Mouse (Mus musculus): ENCODE measurements at regions not wholly inside any gene's neighbourhood (a gene's known extent, or its start where the extent isn't known, plus 50 kb on each side); places are given as distances from the start of the nearest gene placed in this dataset.

- no peak for DNase-seq (ENCODE audit: low spot score)
Measured at GRCm38 (mm10) chr6:81323690-81324089, 599.8 kb upstream of the Gcfc2 start.

GRCm38 (mm10) chr6:81363969-81364529, 559.4 kb upstream of the Gcfc2 start:
- DNase-seq (ENCODE audit: low spot score), result no peak

GRCm38 (mm10) chr6:81388484-81388883, 535.0 kb upstream of the Gcfc2 start:
- no peak for DNase-seq (ENCODE audit: low spot score)

- DNase-seq (ENCODE audit: low spot score), result no peak
Measured at GRCm38 (mm10) chr6:81403122-81403521, 520.3 kb upstream of the Gcfc2 start.

- no peak for DNase-seq (ENCODE audit: low spot score)
Measured at GRCm38 (mm10) chr6:81413611-81414010, 509.9 kb upstream of the Gcfc2 start.

- DNase-seq (ENCODE audit: low spot score), result no peak
Measured at GRCm38 (mm10) chr6:81434745-81435144, 488.7 kb upstream of the Gcfc2 start.

GRCm38 (mm10) chr6:81438951-81439722, 484.3 kb upstream of the Gcfc2 start:
- no peak for DNase-seq (ENCODE audit: low spot score)

- DNase-seq (ENCODE audit: low spot score), result no peak
Measured at GRCm38 (mm10) chr6:81441396-81441795, 482.1 kb upstream of the Gcfc2 start.

- DNase-seq (ENCODE audit: low spot score), result no peak
Measured at GRCm38 (mm10) chr6:81446019-81446800, 477.3 kb upstream of the Gcfc2 start.

- DNase-seq (ENCODE audit: low spot score), result no peak
Measured at GRCm38 (mm10) chr6:81447701-81448100, 475.8 kb upstream of the Gcfc2 start.

GRCm38 (mm10) chr6:81448366-81448765, 475.1 kb upstream of the Gcfc2 start:
- no peak for DNase-seq (ENCODE audit: low spot score)

- DNase-seq (ENCODE audit: low spot score), result no peak
Measured at GRCm38 (mm10) chr6:81461095-81461494, 462.4 kb upstream of the Gcfc2 start.

GRCm38 (mm10) chr6:81464442-81464841, 459.0 kb upstream of the Gcfc2 start:
- DNase-seq (ENCODE audit: low spot score), result no peak

- DNase-seq (ENCODE audit: low spot score), result no peak
Measured at GRCm38 (mm10) chr6:81466536-81466935, 456.9 kb upstream of the Gcfc2 start.

- DNase-seq (ENCODE audit: low spot score), result no peak
Measured at GRCm38 (mm10) chr6:81471340-81471955, 452.0 kb upstream of the Gcfc2 start.

GRCm38 (mm10) chr6:81472506-81472905, 451.0 kb upstream of the Gcfc2 start:
- no peak for DNase-seq (ENCODE audit: low spot score)

GRCm38 (mm10) chr6:81474786-81475185, 448.7 kb upstream of the Gcfc2 start:
- DNase-seq (ENCODE audit: low spot score), result no peak

- DNase-seq (ENCODE audit: low spot score), result no peak
Measured at GRCm38 (mm10) chr6:81487006-81487405, 436.5 kb upstream of the Gcfc2 start.

- no peak for DNase-seq (ENCODE audit: low spot score)
Measured at GRCm38 (mm10) chr6:81496239-81496638, 427.2 kb upstream of the Gcfc2 start.

GRCm38 (mm10) chr6:81517185-81517584, 406.3 kb upstream of the Gcfc2 start:
- no peak for DNase-seq (ENCODE audit: low spot score)

- no peak for DNase-seq (ENCODE audit: low spot score)
Measured at GRCm38 (mm10) chr6:81562260-81562659, 361.2 kb upstream of the Gcfc2 start.

- no peak for DNase-seq (ENCODE audit: low spot score)
Measured at GRCm38 (mm10) chr6:81563192-81563591, 360.3 kb upstream of the Gcfc2 start.

GRCm38 (mm10) chr6:81564295-81564694, 359.2 kb upstream of the Gcfc2 start:
- no peak for DNase-seq (ENCODE audit: low spot score)

Data from ovary, adult 18-20 months (tissue).